Mouse (Mus musculus): ENCODE measurements around the gene Sugp1.
"Not testable (repeated sequence)": the region's sequence is repeated elsewhere in the genome, so short reads cannot be mapped to it uniquely, and the experiment has no call there.

Sugp1 gene

DNA sequence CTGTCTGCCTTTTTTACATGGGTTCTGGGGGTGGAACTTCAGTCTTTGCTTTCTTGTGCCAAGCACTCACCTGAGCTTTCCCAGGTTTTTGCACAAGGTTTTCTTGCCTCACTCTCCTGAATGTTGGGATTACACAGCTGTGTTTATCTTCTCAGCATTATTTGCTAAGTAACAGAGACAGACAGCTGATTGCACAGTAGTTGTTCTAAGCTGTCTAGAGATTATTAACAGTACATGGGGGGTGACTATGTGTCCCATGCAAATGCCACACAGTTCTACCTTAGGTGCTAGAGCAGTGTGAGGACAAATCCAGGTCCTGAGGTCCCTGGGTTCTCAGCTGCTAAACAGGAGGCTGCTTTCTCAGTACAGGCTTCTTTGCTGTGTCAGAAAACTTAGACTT, 7.0 kb downstream of the Sugp1 start:
- DNase-seq = no peak

- not testable (repeated sequence) for DNase-seq
Observed at GRCm38 (mm10) chr8:70050434-70050833, 7.8 kb downstream of the Sugp1 start.

DNA sequence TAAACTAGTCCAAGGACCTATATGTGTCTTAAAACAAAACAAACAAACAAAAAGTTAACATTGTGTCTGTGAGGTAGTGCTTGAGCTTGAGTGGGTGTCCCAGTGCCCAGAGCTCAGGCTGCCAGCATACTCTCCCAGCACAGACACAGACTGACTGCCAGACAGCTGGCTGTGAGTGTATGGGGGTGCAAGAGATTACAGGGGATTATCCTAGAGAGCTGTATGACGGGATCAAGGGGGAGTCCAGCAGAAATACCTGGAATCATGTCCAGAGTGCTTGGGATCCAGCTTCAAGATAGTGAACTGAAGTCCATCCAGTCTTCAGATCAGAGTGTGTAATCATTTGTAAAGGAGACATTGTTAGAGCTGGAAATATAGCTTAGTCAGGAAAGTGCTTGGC, 15.1 kb downstream of the Sugp1 start:
- DNase-seq = no peak

DNA sequence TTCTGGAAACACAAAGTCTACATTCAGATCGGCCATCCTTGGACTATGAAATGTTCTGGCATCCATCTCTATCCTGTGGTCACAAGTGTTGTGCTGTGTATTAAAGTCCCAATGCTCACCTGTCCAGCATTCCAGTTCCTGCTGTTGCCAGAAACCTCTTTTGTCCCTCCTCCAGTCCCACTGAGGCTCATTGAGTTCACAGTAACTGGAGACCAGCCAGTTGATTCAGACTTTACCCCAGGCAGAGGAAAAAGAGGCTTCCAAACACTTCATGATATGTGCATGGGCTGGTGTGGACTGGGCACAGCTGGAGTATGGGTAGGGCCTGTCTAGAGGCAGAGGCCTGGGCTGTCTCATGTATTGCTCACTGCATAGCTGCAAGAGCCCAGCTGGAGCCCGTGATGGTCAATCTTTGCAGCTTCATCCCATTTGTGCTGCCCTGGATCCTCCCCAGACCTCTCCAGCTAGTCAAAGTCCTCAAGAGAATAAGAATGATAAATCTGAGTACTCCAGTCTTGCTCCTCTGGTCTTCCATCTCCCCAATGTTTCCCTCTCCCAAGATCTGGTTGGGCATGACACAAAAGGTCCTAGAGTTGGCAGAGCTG, 29.3 kb downstream of the Sugp1 start:
- DNase-seq = peak in 1 of 2 experiments; percentile 45

GRCm38 (mm10) chr8:70072441-70073069, 29.9 kb downstream of the Sugp1 start, which contains the start of gene Tm6sf2:
Tm6sf2 (plus strand) TSS chr8:70072924.
- peak; percentile 79 to 89 for DNase-seq

- no peak for DNase-seq
Observed at GRCm38 (mm10) chr8:70073120-70073519, 30.5 kb downstream of the Sugp1 start.

GRCm38 (mm10) chr8:70073682-70074081, 31.1 kb downstream of the Sugp1 start:
- no peak for DNase-seq

DNA sequence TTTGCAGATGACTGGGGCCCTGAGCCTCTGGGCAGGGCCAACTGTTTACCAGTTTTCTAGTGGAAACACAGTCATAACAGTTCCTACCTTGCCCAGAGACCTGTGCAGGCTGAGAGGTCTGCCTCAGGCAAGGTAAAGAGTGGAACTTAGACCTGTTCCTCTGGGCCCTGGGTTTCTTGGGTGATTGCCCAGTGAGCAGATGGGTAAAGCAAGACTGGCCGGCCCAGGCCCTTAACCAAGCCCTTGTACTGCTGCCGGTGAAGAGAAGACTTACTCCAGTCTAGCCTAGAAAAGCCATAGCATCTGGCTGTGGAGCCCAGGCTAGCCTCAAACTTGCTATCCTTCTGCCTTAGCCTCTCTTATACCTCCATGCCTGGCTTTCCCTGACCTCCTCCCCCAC, 39.4 kb downstream of the Sugp1 start:
- no peak for DNase-seq

DNA sequence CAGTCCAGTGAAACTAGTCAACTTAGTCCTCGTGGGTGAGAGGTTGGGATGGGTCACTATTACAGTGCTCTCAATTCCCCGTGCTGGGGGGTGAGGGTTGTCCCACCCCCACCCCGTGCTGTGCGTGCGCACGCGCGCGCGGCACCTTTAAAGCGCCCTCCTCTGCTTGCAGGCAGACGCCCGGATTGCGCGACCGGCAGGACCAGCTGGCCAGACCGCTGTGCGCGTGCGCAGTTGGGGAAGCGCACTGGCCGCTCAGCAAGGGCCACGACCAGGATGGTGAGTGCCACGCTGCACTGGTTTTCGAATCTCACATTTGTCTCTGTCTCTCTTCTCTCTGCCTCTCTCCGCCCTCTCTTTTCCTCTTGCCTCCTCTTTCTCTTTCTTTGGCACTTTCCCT, 40.7 kb downstream of the Sugp1 start, which contains the start of gene Hapln4:
Hapln4 (plus strand) TSS at position 173 of the 400 bp plus-strand sequence.
- peak; percentile 54 to 72 for DNase-seq

DNA sequence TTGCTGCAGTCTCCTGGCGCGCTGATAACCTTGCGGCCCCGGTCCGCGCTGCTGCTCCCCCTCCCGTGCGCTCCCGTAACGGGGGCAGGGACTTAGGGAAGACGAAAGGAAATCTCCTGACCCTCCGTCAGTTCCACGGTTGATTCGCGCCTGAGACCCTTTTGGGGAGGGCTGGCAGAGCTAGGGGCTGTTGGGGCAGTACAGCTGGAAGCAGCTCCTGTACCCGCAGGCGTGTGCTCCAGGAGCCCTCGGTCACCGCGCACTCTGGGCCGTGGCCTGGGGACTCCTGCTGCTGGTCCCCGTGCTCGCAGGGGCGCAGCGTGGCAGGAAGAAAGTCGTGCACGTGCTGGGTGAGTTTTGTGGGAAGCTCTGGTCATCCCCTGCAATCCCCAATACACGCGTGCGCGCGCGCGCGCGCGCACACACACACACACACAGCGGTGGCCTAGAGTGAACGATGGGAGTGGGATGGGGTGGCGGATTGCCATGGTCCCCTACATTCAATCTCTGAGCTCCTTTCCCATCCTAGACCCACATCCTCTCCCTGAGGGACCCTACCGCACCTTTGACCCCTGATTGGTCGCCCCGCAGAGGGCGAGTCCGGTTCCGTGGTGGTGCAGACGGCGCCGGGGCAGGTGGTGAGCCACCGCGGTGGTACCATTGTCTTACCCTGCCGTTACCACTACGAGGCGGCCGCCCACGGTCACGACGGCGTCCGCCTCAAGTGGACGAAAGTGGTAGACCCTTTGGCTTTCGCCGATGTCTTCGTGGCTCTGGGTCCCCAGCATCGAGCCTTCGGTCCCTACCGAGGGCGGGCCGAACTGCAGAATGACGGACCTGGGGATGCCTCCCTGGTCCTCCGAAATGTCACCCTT, 41.8 kb downstream of the Sugp1 start:
- DNase-seq = no peak

DNA sequence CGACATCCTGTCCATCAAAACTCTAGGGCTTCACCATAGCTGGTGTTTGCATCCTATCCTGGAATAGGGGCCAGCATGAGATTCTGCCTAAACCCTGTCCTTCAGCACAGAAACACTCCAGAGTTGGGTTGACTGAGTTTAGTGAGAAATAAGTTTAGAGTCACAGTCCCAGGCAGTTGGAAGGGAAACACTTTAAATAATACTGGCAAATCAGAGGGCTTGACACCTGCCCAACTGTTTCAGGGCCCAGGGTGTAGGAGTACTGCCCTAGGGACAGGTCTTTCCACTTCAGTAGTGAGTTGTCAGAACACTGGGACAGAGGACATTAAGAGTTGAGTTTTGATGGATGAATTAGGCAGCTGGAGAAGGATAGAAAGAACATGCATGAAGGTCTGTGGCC, 43.5 kb downstream of the Sugp1 start:
- no peak for DNase-seq

DNA sequence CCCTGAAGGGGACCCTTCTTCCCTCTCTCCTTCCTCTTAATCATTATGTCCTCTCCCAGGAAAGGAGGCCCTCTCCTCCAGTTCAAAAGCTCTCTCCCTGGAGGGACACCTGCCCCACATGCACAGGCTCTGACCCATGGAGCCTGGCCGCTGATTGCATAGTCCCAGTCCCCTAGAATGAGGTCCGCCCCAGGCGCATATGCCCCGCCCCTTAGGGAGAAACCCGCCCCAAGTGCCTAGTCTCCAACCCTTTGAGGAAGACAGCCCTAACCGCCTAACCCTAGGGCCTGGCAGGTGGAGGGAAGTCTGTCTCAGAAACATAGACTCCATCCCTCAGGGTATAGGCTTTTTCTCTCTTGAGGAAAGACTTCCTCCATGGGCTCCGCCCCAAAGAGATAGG, 44.6 kb downstream of the Sugp1 start:
- DNase-seq = peak in 1 of 2 experiments; percentile 52

- peak; percentile 46 to 51 for DNase-seq
Observed at GRCm38 (mm10) chr8:70087836-70088650, 45.4 kb downstream of the Sugp1 start.

- no peak for DNase-seq
Observed at GRCm38 (mm10) chr8:70089296-70089960, 46.8 kb downstream of the Sugp1 start.

GRCm38 (mm10) chr8:70092786-70093185, 50.2 kb downstream of the Sugp1 start:
- no peak for DNase-seq

DNA sequence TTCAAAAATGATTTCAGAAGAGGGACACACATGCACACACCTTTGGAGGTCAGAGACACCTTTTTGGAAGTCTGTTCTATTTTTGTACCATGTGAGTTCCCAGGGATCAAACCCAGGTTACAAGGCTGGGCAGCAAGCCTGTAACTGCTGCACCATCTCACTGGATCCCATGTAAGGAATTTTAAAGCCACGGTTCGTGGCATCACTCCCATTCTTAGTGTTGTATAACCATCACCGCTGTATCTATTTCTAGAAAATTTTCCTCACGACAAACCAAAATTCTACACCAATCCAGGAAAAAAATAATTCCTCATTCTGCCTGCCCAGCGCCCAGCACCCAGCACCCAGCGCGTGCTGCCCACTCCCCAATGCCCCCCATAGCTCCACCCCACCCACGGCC, 56.7 kb downstream of the Sugp1 start:
- DNase-seq = no peak

DNA sequence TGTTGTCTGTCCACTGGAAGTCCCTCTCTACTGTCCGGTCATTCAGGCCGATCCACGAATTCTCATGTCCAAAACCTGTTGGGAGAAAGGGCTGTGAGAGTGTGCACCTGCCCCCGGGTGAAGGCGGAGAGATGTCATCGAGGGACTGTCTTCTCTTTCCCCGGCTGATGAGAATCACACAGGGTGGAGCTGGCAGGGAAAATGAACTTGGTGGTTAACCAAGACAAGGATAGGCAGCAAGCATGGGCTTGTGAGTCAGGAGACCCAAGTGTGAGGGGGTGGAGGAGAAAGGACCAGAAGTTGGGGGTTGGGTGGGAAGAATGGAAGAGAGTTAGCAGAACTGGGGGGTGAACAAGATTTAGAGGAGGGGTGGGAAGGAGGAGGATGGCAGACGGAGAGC, 57.6 kb downstream of the Sugp1 start:
- no peak for DNase-seq

DNA sequence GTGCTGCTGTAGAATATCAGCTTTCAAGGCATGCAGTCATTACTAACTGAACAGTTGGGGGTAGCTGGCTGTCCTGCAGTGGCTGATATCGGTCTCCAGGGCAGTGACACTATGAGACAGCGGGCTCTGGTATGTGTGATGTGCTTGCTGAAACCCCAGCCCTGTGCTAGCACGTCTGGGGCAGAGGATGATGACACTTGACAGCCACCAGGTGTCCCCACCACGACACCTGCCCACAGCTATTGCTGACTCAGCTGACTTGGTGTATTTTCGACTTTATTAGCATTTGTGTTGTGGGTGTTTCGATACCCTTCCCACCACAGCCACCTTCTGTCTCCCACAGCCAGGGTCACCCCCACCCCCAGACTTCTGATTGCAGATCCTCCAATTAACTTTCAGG, 61.9 kb downstream of the Sugp1 start:
- peak; percentile 40 to 67 for DNase-seq

GRCm38 (mm10) chr8:70104922-70105321, 62.3 kb downstream of the Sugp1 start:
- no peak for DNase-seq

- no peak for DNase-seq
Observed at GRCm38 (mm10) chr8:70110451-70110850, 67.8 kb downstream of the Sugp1 start.

DNA sequence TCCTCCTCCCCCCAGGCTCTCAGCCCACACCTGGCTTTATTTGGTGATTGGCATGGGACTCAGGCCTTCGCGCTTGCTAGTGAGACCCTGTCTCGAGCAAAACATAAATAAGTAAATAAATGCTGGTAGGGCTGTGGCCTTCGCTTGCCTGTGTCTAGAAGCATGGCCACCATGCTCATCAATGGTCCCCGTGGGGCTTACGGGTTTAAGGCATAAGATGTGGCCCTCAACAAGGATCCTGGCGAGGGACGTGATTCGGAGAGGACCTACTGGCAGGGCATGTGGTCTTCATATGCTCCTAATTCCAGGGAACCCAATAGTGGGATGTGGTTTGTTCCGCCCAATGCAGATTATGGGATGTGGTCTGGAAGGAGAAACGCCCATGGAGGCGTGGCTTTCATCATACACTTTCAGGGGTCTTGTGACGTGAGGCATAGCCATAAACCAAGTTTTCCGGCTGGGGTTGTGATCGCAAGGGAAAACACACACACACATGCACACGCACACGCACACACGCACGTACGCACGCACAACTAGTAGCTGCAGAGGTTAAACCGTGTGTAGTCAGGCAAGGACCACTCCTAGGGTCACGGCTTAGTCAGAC, 68.7 kb downstream of the Sugp1 start:
- no peak for DNase-seq
